Mouse (Mus musculus): ENCODE measurements at regions not wholly inside any gene's neighbourhood (a gene's known extent, or its start where the extent isn't known, plus 50 kb on each side); places are given as distances from the start of the nearest gene placed in this dataset.

- TF ChIP-seq CTCF (IDR thresholded peaks at IDR 0.05; ENCODE audit: control insufficient read depth, insufficient read depth, low read length) (no peak), POLR2A (IDR thresholded peaks at IDR 0.05; ENCODE audit: borderline replicate concordance, control insufficient read depth, low read depth, low read length) (no peak)
Measured at GRCm38 (mm10) chr12:80034100-80034499, 78.7 kb downstream of the Zfp36l1 start.

All from bone marrow, adult 2 months (tissue).